Mouse (Mus musculus): ENCODE data around the gene Thsd4. TPM values are rescaled to one million over a fixed set of nuclear protein-coding genes. Genes with fewer than 3 reads are reported as not detected.

Thsd4 gene
- polyA plus RNA-seq, 1 experiment from 2014 or later, result 4.5 TPM

DNA sequence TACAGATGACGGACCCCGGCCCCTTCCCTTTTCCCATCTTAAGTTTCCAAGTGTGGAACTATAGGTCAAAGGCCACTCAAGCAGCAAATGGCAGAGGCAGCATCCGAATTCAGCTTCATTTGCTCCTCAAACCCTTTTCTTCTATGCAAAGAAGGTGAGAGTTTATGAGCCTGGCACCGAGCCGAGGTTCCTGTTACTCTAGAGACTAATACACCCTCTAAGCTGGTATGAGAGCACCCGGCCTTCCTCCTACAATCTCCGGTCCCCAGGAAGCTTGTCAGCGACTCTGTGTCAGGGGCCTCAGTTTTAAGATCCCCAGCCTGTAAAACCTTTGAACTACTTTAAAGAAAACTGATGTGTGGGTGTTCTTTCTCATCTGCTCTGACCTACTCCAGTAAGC, 231.1 kb downstream of the Thsd4 start:
- H3K9me3 ChIP-seq (ENCODE audit: control insufficient read depth, low read length), result no peaks in the 10 kb centered on the region
- no peak for ATAC-seq
- no peaks in the 10 kb centered on the region for H3K4me1 ChIP-seq (ENCODE audit: control insufficient read depth, insufficient read depth, low read depth, low read length)
- WGBS, result 84% methylated on average over 8 of the region's 8 CpGs
- H3K36me3 ChIP-seq (ENCODE audit: control insufficient read depth, insufficient read depth, low read length), result no peaks in the 10 kb centered on the region
- H3K9ac ChIP-seq (ENCODE audit: low read depth, low read length), result no peak overlapping the region
- H3K4me3 ChIP-seq (ENCODE audit: low read length), result no peak overlapping the region
- no peak overlapping the region for H3K4me2 ChIP-seq (ENCODE audit: low read length)
- H3K27me3 ChIP-seq (replicated peaks; ENCODE audit: control insufficient read depth, insufficient read depth, low read length), result no peaks in the 10 kb centered on the region
- H3K27ac ChIP-seq (ENCODE audit: low read depth, low read length), result no peak overlapping the region

DNA sequence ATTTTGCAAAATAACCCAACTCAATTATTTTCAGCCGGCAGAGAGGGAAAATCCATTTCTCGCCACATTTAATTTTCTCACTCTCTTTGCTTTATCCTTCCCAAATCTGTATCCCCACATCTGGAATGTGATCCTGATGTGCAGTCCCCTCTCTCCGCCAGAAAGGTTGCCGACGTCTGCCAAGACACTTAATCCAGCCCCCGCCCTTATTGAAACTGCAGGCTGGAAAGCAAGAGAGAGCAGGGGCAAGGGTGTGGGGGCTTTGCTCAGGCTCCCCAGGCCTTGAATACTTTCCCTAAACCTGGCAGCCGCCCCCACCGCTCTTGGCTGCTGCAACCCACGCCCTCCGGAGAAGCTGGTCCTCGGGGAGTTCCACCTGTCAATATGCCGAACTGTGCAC, 233.1 kb downstream of the Thsd4 start:
- no peak for ATAC-seq
- H3K4me1 ChIP-seq (ENCODE audit: control insufficient read depth, insufficient read depth, low read depth, low read length), result no peaks in the 10 kb centered on the region
- no peaks in the 10 kb centered on the region for H3K27me3 ChIP-seq (replicated peaks; ENCODE audit: control insufficient read depth, insufficient read depth, low read length)
- no peak overlapping the region for H3K4me2 ChIP-seq (ENCODE audit: low read length)
- H3K9me3 ChIP-seq (ENCODE audit: control insufficient read depth, low read length), result no peaks in the 10 kb centered on the region
- 65% methylated on average over 12 of the region's 12 CpGs for WGBS
- H3K4me3 ChIP-seq (ENCODE audit: low read length), result no peak overlapping the region
- H3K27ac ChIP-seq (ENCODE audit: low read depth, low read length), result no peak overlapping the region
- H3K9ac ChIP-seq (ENCODE audit: low read depth, low read length), result no peak overlapping the region
- H3K36me3 ChIP-seq (ENCODE audit: control insufficient read depth, insufficient read depth, low read length), result no peaks in the 10 kb centered on the region

- no peaks in the 10 kb centered on the region for H3K9me3 ChIP-seq (ENCODE audit: control insufficient read depth, low read length)
- no peaks in the 10 kb centered on the region for H3K36me3 ChIP-seq (ENCODE audit: control insufficient read depth, insufficient read depth, low read length)
- H3K27me3 ChIP-seq (replicated peaks; ENCODE audit: control insufficient read depth, insufficient read depth, low read length), result no peaks in the 10 kb centered on the region
- H3K9ac ChIP-seq (ENCODE audit: low read depth, low read length), result no peak overlapping the region
- ATAC-seq, result no peak
- H3K4me2 ChIP-seq (ENCODE audit: low read length), result no peak overlapping the region
- no peaks in the 10 kb centered on the region for H3K4me1 ChIP-seq (ENCODE audit: control insufficient read depth, insufficient read depth, low read depth, low read length)
- H3K4me3 ChIP-seq (ENCODE audit: low read length), result no peak overlapping the region
- 93% methylated on average over 3 of the region's 3 CpGs for WGBS
- H3K27ac ChIP-seq (ENCODE audit: low read depth, low read length), result no peak overlapping the region
Observed at GRCm38 (mm10) chr9:60286390-60286789, 235.5 kb downstream of the Thsd4 start.

- Histone ChIP-seq H3K4me2 (ENCODE audit: low read length) (no peak overlapping the region), H3K27ac (ENCODE audit: low read depth, low read length) (no peak overlapping the region), H3K27me3 (replicated peaks; ENCODE audit: control insufficient read depth, insufficient read depth, low read length) (no peaks in the 10 kb centered on the region), H3K4me3 (ENCODE audit: low read length) (no peak overlapping the region), H3K9ac (ENCODE audit: low read depth, low read length) (no peak overlapping the region), H3K36me3 (ENCODE audit: control insufficient read depth, insufficient read depth, low read length) (no peaks in the 10 kb centered on the region), H3K4me1 (ENCODE audit: control insufficient read depth, insufficient read depth, low read depth, low read length) (no peaks in the 10 kb centered on the region), H3K9me3 (ENCODE audit: control insufficient read depth, low read length) (no peaks in the 10 kb centered on the region)
- ATAC-seq, result no peak
- WGBS, result 22% methylated on average over 3 of the region's 3 CpGs
Observed at GRCm38 (mm10) chr9:60285047-60285462, 236.8 kb downstream of the Thsd4 start.

DNA sequence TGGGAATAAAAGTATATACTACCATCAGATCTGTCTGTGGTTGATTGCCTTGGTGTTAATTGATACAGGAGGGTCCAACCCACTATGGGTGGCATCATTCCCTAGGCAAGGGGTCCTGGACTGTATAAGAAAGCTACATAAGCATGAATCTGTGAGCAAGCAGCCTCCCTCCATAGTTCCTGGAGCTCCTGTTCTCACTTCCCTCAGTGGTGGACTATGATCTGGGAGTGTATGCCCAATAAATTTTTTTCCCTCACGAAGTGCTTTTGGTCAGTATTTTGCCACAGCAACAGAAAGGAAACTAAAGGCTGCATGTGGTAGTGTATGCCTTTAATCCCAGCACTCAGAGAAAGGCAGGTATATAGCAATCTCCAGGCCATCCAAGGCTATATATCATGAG, 237.5 kb downstream of the Thsd4 start:
- Histone ChIP-seq H3K9ac (ENCODE audit: low read depth, low read length) (no peak overlapping the region), H3K36me3 (ENCODE audit: control insufficient read depth, insufficient read depth, low read length) (no peaks in the 10 kb centered on the region), H3K9me3 (ENCODE audit: control insufficient read depth, low read length) (no peaks in the 10 kb centered on the region), H3K27ac (ENCODE audit: low read depth, low read length) (no peak overlapping the region), H3K27me3 (replicated peaks; ENCODE audit: control insufficient read depth, insufficient read depth, low read length) (no peaks in the 10 kb centered on the region), H3K4me1 (ENCODE audit: control insufficient read depth, insufficient read depth, low read depth, low read length) (no peaks in the 10 kb centered on the region), H3K4me2 (ENCODE audit: low read length) (no peak overlapping the region), H3K4me3 (ENCODE audit: low read length) (no peak overlapping the region)
- ATAC-seq, result no peak
- WGBS, result 88% methylated on average over 1 of the region's 1 CpGs

GRCm38 (mm10) chr9:60283546-60283945, 238.3 kb downstream of the Thsd4 start:
- Histone ChIP-seq H3K9me3 (ENCODE audit: control insufficient read depth, low read length) (no peaks in the 10 kb centered on the region), H3K4me2 (ENCODE audit: low read length) (no peak overlapping the region), H3K4me1 (ENCODE audit: control insufficient read depth, insufficient read depth, low read depth, low read length) (no peaks in the 10 kb centered on the region), H3K36me3 (ENCODE audit: control insufficient read depth, insufficient read depth, low read length) (no peaks in the 10 kb centered on the region), H3K9ac (ENCODE audit: low read depth, low read length) (no peak overlapping the region), H3K27me3 (replicated peaks; ENCODE audit: control insufficient read depth, insufficient read depth, low read length) (no peaks in the 10 kb centered on the region), H3K4me3 (ENCODE audit: low read length) (no peak overlapping the region), H3K27ac (ENCODE audit: low read depth, low read length) (no peak overlapping the region)
- WGBS, result 73% methylated on average over 3 of the region's 3 CpGs
- ATAC-seq, result no peak

- H3K27ac ChIP-seq (ENCODE audit: low read depth, low read length), result no peak overlapping the region
- ATAC-seq, result no peak
- H3K4me2 ChIP-seq (ENCODE audit: low read length), result no peak overlapping the region
- H3K4me3 ChIP-seq (ENCODE audit: low read length), result no peak overlapping the region
- no peaks in the 10 kb centered on the region for H3K9me3 ChIP-seq (ENCODE audit: control insufficient read depth, low read length)
- H3K4me1 ChIP-seq (ENCODE audit: control insufficient read depth, insufficient read depth, low read depth, low read length), result no peaks in the 10 kb centered on the region
- H3K27me3 ChIP-seq (replicated peaks; ENCODE audit: control insufficient read depth, insufficient read depth, low read length), result no peaks in the 10 kb centered on the region
- H3K36me3 ChIP-seq (ENCODE audit: control insufficient read depth, insufficient read depth, low read length), result no peaks in the 10 kb centered on the region
- 39% methylated on average over 11 of the region's 11 CpGs for WGBS
- no peak overlapping the region for H3K9ac ChIP-seq (ENCODE audit: low read depth, low read length)
Observed at GRCm38 (mm10) chr9:60281281-60281680, 240.6 kb downstream of the Thsd4 start.

DNA sequence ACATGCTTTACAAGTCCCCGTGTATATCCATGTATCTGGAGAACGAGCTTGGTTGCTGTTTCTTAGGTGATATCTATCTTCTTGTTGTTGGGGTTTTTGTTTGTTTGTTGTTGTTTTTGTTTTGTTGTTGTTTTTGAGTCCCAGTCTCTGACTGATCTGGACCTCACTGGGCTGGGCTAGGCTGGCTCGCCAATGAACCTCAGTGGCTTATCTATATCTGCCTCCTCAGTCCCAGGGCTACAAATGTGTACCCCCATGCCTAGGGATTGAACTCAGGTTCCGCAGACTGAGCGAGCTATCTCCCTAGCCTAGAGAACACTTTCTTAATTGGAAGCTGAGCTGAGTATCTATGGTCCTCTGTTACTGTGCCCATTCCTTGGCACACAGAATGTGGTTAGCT, 241.1 kb downstream of the Thsd4 start:
- no peaks in the 10 kb centered on the region for H3K27me3 ChIP-seq (replicated peaks; ENCODE audit: control insufficient read depth, insufficient read depth, low read length)
- H3K9me3 ChIP-seq (ENCODE audit: control insufficient read depth, low read length), result no peaks in the 10 kb centered on the region
- H3K4me3 ChIP-seq (ENCODE audit: low read length), result no peak overlapping the region
- 87% methylated on average over 5 of the region's 5 CpGs for whole genome bisulfite sequencing
- H3K4me1 ChIP-seq (ENCODE audit: control insufficient read depth, insufficient read depth, low read depth, low read length), result peaks cover 3% of the 10 kb centered on the region
- no peaks in the 10 kb centered on the region for H3K36me3 ChIP-seq (ENCODE audit: control insufficient read depth, insufficient read depth, low read length)
- no peak for ATAC-seq
- no peak overlapping the region for H3K4me2 ChIP-seq (ENCODE audit: low read length)
- H3K27ac ChIP-seq (ENCODE audit: low read depth, low read length), result no peak overlapping the region
- no peak overlapping the region for H3K9ac ChIP-seq (ENCODE audit: low read depth, low read length)

DNA sequence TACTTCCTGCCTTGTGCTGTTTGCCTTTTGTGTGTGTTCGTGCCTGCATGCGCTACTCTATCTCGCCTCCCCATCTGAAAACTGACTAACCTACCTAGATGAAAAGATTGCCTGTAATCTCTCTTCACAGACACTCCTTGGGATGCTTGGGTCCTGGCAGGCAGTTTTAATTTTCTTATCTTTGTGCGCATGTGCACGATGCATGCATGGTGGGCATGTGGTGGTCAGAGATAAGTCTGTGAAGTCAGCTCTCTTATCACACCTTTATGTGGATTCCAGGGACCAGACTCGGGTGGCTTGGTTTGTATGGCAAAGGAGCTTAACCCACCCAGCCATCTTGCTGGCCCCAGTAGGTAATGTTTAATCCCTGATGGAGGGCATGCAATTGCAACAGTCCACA, 242.3 kb downstream of the Thsd4 start:
- H3K36me3 ChIP-seq (ENCODE audit: control insufficient read depth, insufficient read depth, low read length), result no peaks in the 10 kb centered on the region
- WGBS, result 86% methylated on average over 6 of the region's 6 CpGs
- no peaks in the 10 kb centered on the region for H3K27me3 ChIP-seq (replicated peaks; ENCODE audit: control insufficient read depth, insufficient read depth, low read length)
- no peak overlapping the region for H3K4me3 ChIP-seq (ENCODE audit: low read length)
- H3K4me2 ChIP-seq (ENCODE audit: low read length), result no peak overlapping the region
- no peak for ATAC-seq
- no peak overlapping the region for H3K9ac ChIP-seq (ENCODE audit: low read depth, low read length)
- no peak overlapping the region for H3K27ac ChIP-seq (ENCODE audit: low read depth, low read length)
- no peaks in the 10 kb centered on the region for H3K9me3 ChIP-seq (ENCODE audit: control insufficient read depth, low read length)
- peaks cover 7% of the 10 kb centered on the region for H3K4me1 ChIP-seq (ENCODE audit: control insufficient read depth, insufficient read depth, low read depth, low read length)

DNA sequence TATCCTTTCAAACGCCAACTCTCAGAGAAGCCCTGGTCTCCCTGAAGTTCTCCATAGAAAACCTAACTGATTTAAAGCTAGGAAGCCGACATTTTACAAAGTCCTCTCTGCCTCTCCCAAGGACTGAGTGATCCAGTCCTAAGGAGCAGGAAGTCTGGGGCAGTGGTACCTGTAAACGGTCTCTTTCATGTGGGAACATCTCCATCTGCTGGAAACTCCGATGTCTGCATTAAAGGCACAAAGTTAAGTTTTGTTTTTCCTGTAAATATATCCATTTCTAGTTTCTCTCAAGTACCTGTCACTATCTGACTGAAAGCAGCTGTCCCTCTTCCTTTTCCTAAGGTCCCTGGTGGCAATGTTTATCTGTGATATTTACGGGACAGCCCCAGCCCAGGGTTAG, 245.5 kb downstream of the Thsd4 start:
- Histone ChIP-seq H3K9ac (ENCODE audit: low read depth, low read length) (no peak overlapping the region), H3K4me1 (ENCODE audit: control insufficient read depth, insufficient read depth, low read depth, low read length) (peaks cover 7% of the 10 kb centered on the region), H3K36me3 (ENCODE audit: control insufficient read depth, insufficient read depth, low read length) (no peaks in the 10 kb centered on the region), H3K4me3 (ENCODE audit: low read length) (no peak overlapping the region), H3K27ac (ENCODE audit: low read depth, low read length) (no peak overlapping the region), H3K27me3 (replicated peaks; ENCODE audit: control insufficient read depth, insufficient read depth, low read length) (no peaks in the 10 kb centered on the region), H3K4me2 (ENCODE audit: low read length) (no peak overlapping the region), H3K9me3 (ENCODE audit: control insufficient read depth, low read length) (no peaks in the 10 kb centered on the region)
- WGBS, result 27% methylated on average over 5 of the region's 5 CpGs
- ATAC-seq, result no peak
